In genomic region chr14:21989291-21989913, GRCm38 (mm10) we compare ENCODE assay signal across 8 mouse cellular contexts. TPM values are rescaled to one million over a fixed set of nuclear protein-coding genes. Genes with fewer than 3 reads are reported as not detected.
DNase-seq lines count a peak whose midpoint lies in the region; ATAC-seq lines count a peak whose summit lies in the region.

TSS of gene Zfp503 (minus strand) at chr14:21989601.

- peak within 1 kb of the TSS; percentile 54 for H3K9ac ChIP-seq in forebrain, embryonic 13.5 days
- H3K9ac ChIP-seq in limb, embryonic 13.5 days: peak within 1 kb of the TSS; percentile 74
- peak within 1 kb of the TSS; percentile 27; the same call in 1 of the 2 replicates for H3K9ac ChIP-seq in midbrain, embryonic 14.5 days (replicated peaks; ENCODE audit: low read length)

- ATAC-seq in forebrain, embryonic 13.5 days: no peak
- ATAC-seq in limb, embryonic 13.5 days (ENCODE audit: low FRiP score, low read depth): peak; percentile 8
- ATAC-seq in midbrain, embryonic 14.5 days (ENCODE audit: low FRiP score, low TSS enrichment): no peak

- peak within 1 kb of the TSS; percentile 92 for H3K4me2 ChIP-seq in forebrain, embryonic 13.5 days
- peak within 1 kb of the TSS; percentile 86 for H3K4me2 ChIP-seq in limb, embryonic 13.5 days (replicated peaks)
- peak within 1 kb of the TSS; percentile 88 for H3K4me2 ChIP-seq in midbrain, embryonic 14.5 days (ENCODE audit: low read length)

- peaks cover 87% of the 10 kb centered on the region for H3K27me3 ChIP-seq in forebrain, embryonic 13.5 days
- peaks cover 72% of the 10 kb centered on the region for H3K27me3 ChIP-seq in hindbrain, embryonic 10.5 days (ENCODE audit: insufficient read depth, poor library complexity, severe bottlenecking)
- peaks cover 53% of the 10 kb centered on the region for H3K27me3 ChIP-seq in limb, embryonic 13.5 days
- H3K27me3 ChIP-seq in midbrain, embryonic 14.5 days (ENCODE audit: control insufficient read depth, insufficient read depth, low read length): peaks cover 35% of the 10 kb centered on the region

- peak within 1 kb of the TSS; percentile 71 for H3K27ac ChIP-seq in forebrain, embryonic 13.5 days
- H3K27ac ChIP-seq in hindbrain, embryonic 10.5 days: peak within 1 kb of the TSS; percentile 97
- peak within 1 kb of the TSS; percentile 87 for H3K27ac ChIP-seq in limb, embryonic 13.5 days
- peak within 1 kb of the TSS; percentile 71 for H3K27ac ChIP-seq in midbrain, embryonic 14.5 days (replicated peaks; ENCODE audit: low read depth, low read length)

- no peaks in the 10 kb centered on the region for H3K9me3 ChIP-seq in forebrain, embryonic 13.5 days (replicated peaks)
- H3K9me3 ChIP-seq in hindbrain, embryonic 10.5 days: no peaks in the 10 kb centered on the region
- no peaks in the 10 kb centered on the region for H3K9me3 ChIP-seq in limb, embryonic 13.5 days
- H3K9me3 ChIP-seq in midbrain, embryonic 14.5 days (ENCODE audit: control insufficient read depth, low read length): no peaks in the 10 kb centered on the region

- H3K4me3 ChIP-seq in forebrain, embryonic 13.5 days: peak within 1 kb of the TSS; percentile 65
- H3K4me3 ChIP-seq in hindbrain, embryonic 10.5 days: peak within 1 kb of the TSS; percentile 89
- peak within 1 kb of the TSS; percentile 92 for H3K4me3 ChIP-seq in limb, embryonic 13.5 days
- peak within 1 kb of the TSS; percentile 77 for H3K4me3 ChIP-seq in midbrain, embryonic 14.5 days (replicated peaks; ENCODE audit: low read depth, low read length)

- peaks cover 68% of the 10 kb centered on the region for H3K4me1 ChIP-seq in forebrain, embryonic 13.5 days
- H3K4me1 ChIP-seq in hindbrain, embryonic 10.5 days (replicated peaks): peaks cover 80% of the 10 kb centered on the region
- peaks cover 62% of the 10 kb centered on the region for H3K4me1 ChIP-seq in limb, embryonic 13.5 days
- peaks cover 37% of the 10 kb centered on the region for H3K4me1 ChIP-seq in midbrain, embryonic 14.5 days (ENCODE audit: control insufficient read depth, insufficient read depth, low read length)

- WGBS in forebrain, embryonic 13.5 days: under 1% methylated on average over 35 of the region's 37 CpGs
- under 1% methylated on average over 37 of the region's 37 CpGs for WGBS in hindbrain, embryonic 10.5 days
- WGBS in limb, embryonic 13.5 days: under 1% methylated on average over 36 of the region's 37 CpGs
- WGBS in midbrain, embryonic 14.5 days: under 1% methylated on average over 37 of the region's 37 CpGs

- DNase-seq in 3134 (ENCODE audit: extremely low read depth, insufficient read length, low spot score): peak; percentile 85
- peak; percentile 84 to 95 for DNase-seq in adrenal gland, adult (ENCODE audit: inconsistent age in 2 of 2, low spot score in 1 of 2)
- DNase-seq in hindbrain, embryonic 10.5 days (ENCODE audit: low spot score): peak; percentile 77
- DNase-seq in midbrain, embryonic 14.5 days: peak; percentile 74
- DNase-seq in urinary bladder, adult 2 months (ENCODE audit: low spot score): peak; percentile 72
- no peak for DNase-seq in frontal cortex, postnatal 14 days (ENCODE audit: low spot score in 2 of 2)

- no peaks in the 10 kb centered on the region for H3K36me3 ChIP-seq in forebrain, embryonic 13.5 days (ENCODE audit: poor library complexity, severe bottlenecking)
- peaks cover 17% of the 10 kb centered on the region for H3K36me3 ChIP-seq in hindbrain, embryonic 10.5 days
- peaks cover 14% of the 10 kb centered on the region for H3K36me3 ChIP-seq in limb, embryonic 13.5 days
- H3K36me3 ChIP-seq in midbrain, embryonic 14.5 days (ENCODE audit: control insufficient read depth, insufficient read depth, low read length): peaks cover 8% of the 10 kb centered on the region; the same call in 1 of the 2 replicates

RNA-seq across cellular contexts. Expression of gene Zfp503, which starts in this region (rescaled TPM):
- 6.1 and 7.7 TPM in 2 replicates for polyA plus RNA-seq in forebrain, embryonic 13.5 days (2015; fragmentation: Nextera tagmentation; extraction: Ambion mirVana)
- 12.3 and 20.0 TPM in 2 replicates for polyA plus RNA-seq in hindbrain, embryonic 10.5 days (2016; fragmentation: Nextera tagmentation; extraction: Ambion mirVana)
- polyA plus RNA-seq in limb, embryonic 13.5 days (2015; fragmentation: Nextera tagmentation; extraction: Ambion mirVana): 25.8 and 26.2 TPM in 2 replicates
- polyA plus RNA-seq in midbrain, embryonic 14.5 days (2014; fragmentation: Nextera tagmentation; extraction: Ambion mirVana): 4.4 and 5.0 TPM in 2 replicates
- 14.3 and 26.0 TPM in 2 replicates for polyA plus RNA-seq in urinary bladder, adult 2 months (2012; rRNA removed)

Comparison
In these comparisons a context has a peak if more than half of its experiments do, and no peak if none do; other contexts are left out.
1. DNase-seq: peak in 3134 (single experiment), adrenal gland, adult (2 of 2), hindbrain, embryonic 10.5 days (single experiment), midbrain, embryonic 14.5 days (single experiment) and urinary bladder, adult 2 months (single experiment); none in frontal cortex, postnatal 14 days (0 of 2).
2. Peak in every context shown above with its lines, with median percentiles within 50 percentile points of each other: H3K27ac ChIP-seq, H3K4me2 ChIP-seq, H3K4me3 ChIP-seq and H3K9ac ChIP-seq.